Mouse (Mus musculus): ENCODE data around the gene Msmo1.
A peak's percentile ranks its signal among the peaks of the same experiment; 100 is the strongest.

Msmo1 gene

GRCm38 (mm10) chr8:64712499-64712898 is 21.1 kb downstream of the Msmo1 start:
- no peak for DNase-seq (ENCODE audit: low spot score)

- no peak for DNase-seq (ENCODE audit: low spot score)
Observed at GRCm38 (mm10) chr8:64711544-64711943, 22.0 kb downstream of the Msmo1 start.

- no peak for DNase-seq (ENCODE audit: low spot score)
Observed at GRCm38 (mm10) chr8:64707481-64707880, 26.1 kb downstream of the Msmo1 start.

GRCm38 (mm10) chr8:64703191-64703590 is 30.4 kb downstream of the Msmo1 start:
- DNase-seq (ENCODE audit: low spot score), result no peak

- DNase-seq (ENCODE audit: low spot score), result peak; percentile 82
Observed at GRCm38 (mm10) chr8:64692651-64693201, 40.9 kb downstream of the Msmo1 start, which contains the start of gene Cpe. Gene Cpe (minus strand): TSS chr8:64693054.

GRCm38 (mm10) chr8:64691591-64692401 is 41.8 kb downstream of the Msmo1 start:
- no peak for DNase-seq (ENCODE audit: low spot score)

- no peak for DNase-seq (ENCODE audit: low spot score)
Observed at GRCm38 (mm10) chr8:64690845-64691244, 42.7 kb downstream of the Msmo1 start.

- no peak for DNase-seq (ENCODE audit: low spot score)
Observed at GRCm38 (mm10) chr8:64690306-64690705, 43.3 kb downstream of the Msmo1 start.

GRCm38 (mm10) chr8:64688741-64689140 is 44.9 kb downstream of the Msmo1 start:
- no peak for DNase-seq (ENCODE audit: low spot score)

GRCm38 (mm10) chr8:64688161-64688560 is 45.4 kb downstream of the Msmo1 start:
- DNase-seq (ENCODE audit: low spot score), result no peak

GRCm38 (mm10) chr8:64682501-64682900 is 51.1 kb downstream of the Msmo1 start:
- DNase-seq (ENCODE audit: low spot score), result no peak

GRCm38 (mm10) chr8:64676381-64676780 is 57.2 kb downstream of the Msmo1 start:
- no peak for DNase-seq (ENCODE audit: low spot score)

GRCm38 (mm10) chr8:64674951-64675585 is 58.5 kb downstream of the Msmo1 start:
- no peak for DNase-seq (ENCODE audit: low spot score)

- no peak for DNase-seq (ENCODE audit: low spot score)
Observed at GRCm38 (mm10) chr8:64672920-64673319, 60.7 kb downstream of the Msmo1 start.

- DNase-seq (ENCODE audit: low spot score), result no peak
Observed at GRCm38 (mm10) chr8:64671937-64672336, 61.7 kb downstream of the Msmo1 start.
